Mouse (Mus musculus): ENCODE measurements around the gene Prickle1. TPM values are rescaled to one million over a fixed set of nuclear protein-coding genes. Genes with fewer than 3 reads are reported as not detected.

Gene Prickle1
- total RNA-seq, 1 experiment from 2014 or later = 2.0 TPM

GRCm38 (mm10) chr15:93521088-93521786 lies 74.5 kb downstream of the Prickle1 start:
- ATAC-seq (replicated peaks in 1 of 2; ENCODE audit: insufficient read depth in 1 of 2, low FRiP score in 2 of 2, low TSS enrichment in 1 of 2, low read depth in 1 of 2, poor library complexity in 2 of 2, severe bottlenecking in 2 of 2) = no peak

GRCm38 (mm10) chr15:93519836-93520826 lies 75.6 kb downstream of the Prickle1 start:
- ATAC-seq (replicated peaks in 1 of 2; ENCODE audit: insufficient read depth in 1 of 2, low FRiP score in 2 of 2, low TSS enrichment in 1 of 2, low read depth in 1 of 2, poor library complexity in 2 of 2, severe bottlenecking in 2 of 2) = no peak

- peak; percentile 60 to 75; a peak in 3 of 4 replicates for ATAC-seq (replicated peaks in 1 of 2; ENCODE audit: insufficient read depth in 1 of 2, low FRiP score in 2 of 2, low TSS enrichment in 1 of 2, low read depth in 1 of 2, poor library complexity in 2 of 2, severe bottlenecking in 2 of 2)
Measured at GRCm38 (mm10) chr15:93518941-93519835, 76.5 kb downstream of the Prickle1 start.

- no peak; a peak in 2 of 4 replicates for ATAC-seq (replicated peaks in 1 of 2; ENCODE audit: insufficient read depth in 1 of 2, low FRiP score in 2 of 2, low TSS enrichment in 1 of 2, low read depth in 1 of 2, poor library complexity in 2 of 2, severe bottlenecking in 2 of 2)
Measured at GRCm38 (mm10) chr15:93518143-93518902, 77.4 kb downstream of the Prickle1 start.

GRCm38 (mm10) chr15:93517022-93517565 lies 78.6 kb downstream of the Prickle1 start:
- ATAC-seq (replicated peaks in 1 of 2; ENCODE audit: insufficient read depth in 1 of 2, low FRiP score in 2 of 2, low TSS enrichment in 1 of 2, low read depth in 1 of 2, poor library complexity in 2 of 2, severe bottlenecking in 2 of 2) = no peak

- ATAC-seq (replicated peaks in 1 of 2; ENCODE audit: insufficient read depth in 1 of 2, low FRiP score in 2 of 2, low TSS enrichment in 1 of 2, low read depth in 1 of 2, poor library complexity in 2 of 2, severe bottlenecking in 2 of 2) = no peak
Measured at GRCm38 (mm10) chr15:93515316-93515715, 80.4 kb downstream of the Prickle1 start.

GRCm38 (mm10) chr15:93513939-93514341 lies 81.8 kb downstream of the Prickle1 start:
- peak; percentile 26 to 69; a peak in 3 of 4 replicates for ATAC-seq (replicated peaks in 1 of 2; ENCODE audit: insufficient read depth in 1 of 2, low FRiP score in 2 of 2, low TSS enrichment in 1 of 2, low read depth in 1 of 2, poor library complexity in 2 of 2, severe bottlenecking in 2 of 2)

- ATAC-seq (replicated peaks in 1 of 2; ENCODE audit: insufficient read depth in 1 of 2, low FRiP score in 2 of 2, low TSS enrichment in 1 of 2, low read depth in 1 of 2, poor library complexity in 2 of 2, severe bottlenecking in 2 of 2) = no peak
Measured at GRCm38 (mm10) chr15:93512437-93512836, 83.3 kb downstream of the Prickle1 start.

GRCm38 (mm10) chr15:93510690-93511336 lies 84.9 kb downstream of the Prickle1 start:
- ATAC-seq (replicated peaks in 1 of 2; ENCODE audit: insufficient read depth in 1 of 2, low FRiP score in 2 of 2, low TSS enrichment in 1 of 2, low read depth in 1 of 2, poor library complexity in 2 of 2, severe bottlenecking in 2 of 2) = no peak

- no peak for ATAC-seq (replicated peaks in 1 of 2; ENCODE audit: insufficient read depth in 1 of 2, low FRiP score in 2 of 2, low TSS enrichment in 1 of 2, low read depth in 1 of 2, poor library complexity in 2 of 2, severe bottlenecking in 2 of 2)
Measured at GRCm38 (mm10) chr15:93504808-93505207, 90.9 kb downstream of the Prickle1 start.

GRCm38 (mm10) chr15:93503201-93503745 lies 92.4 kb downstream of the Prickle1 start:
- no peak for ATAC-seq (replicated peaks in 1 of 2; ENCODE audit: insufficient read depth in 1 of 2, low FRiP score in 2 of 2, low TSS enrichment in 1 of 2, low read depth in 1 of 2, poor library complexity in 2 of 2, severe bottlenecking in 2 of 2)

- no peak for ATAC-seq (replicated peaks in 1 of 2; ENCODE audit: insufficient read depth in 1 of 2, low FRiP score in 2 of 2, low TSS enrichment in 1 of 2, low read depth in 1 of 2, poor library complexity in 2 of 2, severe bottlenecking in 2 of 2)
Measured at GRCm38 (mm10) chr15:93502703-93503102, 93.0 kb downstream of the Prickle1 start.

GRCm38 (mm10) chr15:93499866-93500265 lies 95.8 kb downstream of the Prickle1 start:
- ATAC-seq (replicated peaks in 1 of 2; ENCODE audit: insufficient read depth in 1 of 2, low FRiP score in 2 of 2, low TSS enrichment in 1 of 2, low read depth in 1 of 2, poor library complexity in 2 of 2, severe bottlenecking in 2 of 2) = no peak

- no peak for ATAC-seq (replicated peaks in 1 of 2; ENCODE audit: insufficient read depth in 1 of 2, low FRiP score in 2 of 2, low TSS enrichment in 1 of 2, low read depth in 1 of 2, poor library complexity in 2 of 2, severe bottlenecking in 2 of 2)
Measured at GRCm38 (mm10) chr15:93494700-93495099, 101.0 kb downstream of the Prickle1 start.

GRCm38 (mm10) chr15:93489597-93489996 lies 106.1 kb downstream of the Prickle1 start:
- ATAC-seq (replicated peaks in 1 of 2; ENCODE audit: insufficient read depth in 1 of 2, low FRiP score in 2 of 2, low TSS enrichment in 1 of 2, low read depth in 1 of 2, poor library complexity in 2 of 2, severe bottlenecking in 2 of 2) = no peak

GRCm38 (mm10) chr15:93486066-93486465 lies 109.6 kb downstream of the Prickle1 start:
- no peak for ATAC-seq (replicated peaks in 1 of 2; ENCODE audit: insufficient read depth in 1 of 2, low FRiP score in 2 of 2, low TSS enrichment in 1 of 2, low read depth in 1 of 2, poor library complexity in 2 of 2, severe bottlenecking in 2 of 2)

Measured in hematopoietic stem cell, adult 5-6 weeks (primary cell).